Mouse (Mus musculus): ENCODE data around the gene Zc3h12a.
A peak's percentile ranks its signal among the peaks of the same experiment; 100 is the strongest.

Zc3h12a gene

GRCm38 (mm10) chr4:125144211-125144610 is 16.6 kb upstream of the Zc3h12a start:
- no peak for DNase-seq

GRCm38 (mm10) chr4:125138321-125138720 is 10.7 kb upstream of the Zc3h12a start:
- DNase-seq, result no peak

- no peak for DNase-seq
Measured at GRCm38 (mm10) chr4:125136303-125136888, 8.8 kb upstream of the Zc3h12a start.

GRCm38 (mm10) chr4:125135076-125135855 is 7.6 kb upstream of the Zc3h12a start:
- no peak for DNase-seq

GRCm38 (mm10) chr4:125134631-125135030 is 7.0 kb upstream of the Zc3h12a start:
- no peak for DNase-seq

- no peak for DNase-seq
Measured at GRCm38 (mm10) chr4:125134192-125134591, 6.6 kb upstream of the Zc3h12a start.

- DNase-seq, result peak; percentile 52 to 53
Measured at GRCm38 (mm10) chr4:125132394-125132793, 4.8 kb upstream of the Zc3h12a start.

GRCm38 (mm10) chr4:125131493-125131892 is 3.9 kb upstream of the Zc3h12a start:
- DNase-seq, result peak in 1 of 2 experiments; percentile 41

- no peak for DNase-seq
Measured at GRCm38 (mm10) chr4:125126761-125127160, 879 bp downstream of the Zc3h12a start.

- no peak for DNase-seq
Measured at GRCm38 (mm10) chr4:125126186-125126585, 1.5 kb downstream of the Zc3h12a start.

GRCm38 (mm10) chr4:125125361-125125921 is 2.2 kb downstream of the Zc3h12a start:
- peak in 1 of 2 experiments; percentile 43 for DNase-seq

- peak; percentile 52 to 71 for DNase-seq
Measured at GRCm38 (mm10) chr4:125124424-125125209, 3.0 kb downstream of the Zc3h12a start.

GRCm38 (mm10) chr4:125123279-125123671 is 4.4 kb downstream of the Zc3h12a start:
- DNase-seq, result no peak

- peak; percentile 75 to 80 for DNase-seq
Measured at GRCm38 (mm10) chr4:125122431-125123278, 5.0 kb downstream of the Zc3h12a start.

GRCm38 (mm10) chr4:125119721-125120120 is 7.9 kb downstream of the Zc3h12a start:
- no peak for DNase-seq

- DNase-seq, result no peak
Measured at GRCm38 (mm10) chr4:125119070-125119469, 8.6 kb downstream of the Zc3h12a start.

GRCm38 (mm10) chr4:125117902-125118320 is 9.7 kb downstream of the Zc3h12a start:
- DNase-seq, result peak; percentile 54 to 60

- no peak for DNase-seq
Measured at GRCm38 (mm10) chr4:125116929-125117328, 10.7 kb downstream of the Zc3h12a start.

- DNase-seq, result peak; percentile 85 to 87
Measured at GRCm38 (mm10) chr4:125116090-125116861, 11.4 kb downstream of the Zc3h12a start.

GRCm38 (mm10) chr4:125115710-125116089 is 11.9 kb downstream of the Zc3h12a start:
- peak; percentile 80 to 82 for DNase-seq

- no peak for DNase-seq
Measured at GRCm38 (mm10) chr4:125115081-125115480, 12.6 kb downstream of the Zc3h12a start.
